Mouse (Mus musculus): Measurements from ENCODE around the gene Hoxd1. TPM values are rescaled to one million over a fixed set of nuclear protein-coding genes. Genes with fewer than 3 reads are reported as not detected.
A peak's percentile ranks its signal among the peaks of the same experiment; 100 is the strongest.

The Hoxd1 gene
- polyA plus RNA-seq, 1 experiment from 2014 or later = not detected

DNA sequence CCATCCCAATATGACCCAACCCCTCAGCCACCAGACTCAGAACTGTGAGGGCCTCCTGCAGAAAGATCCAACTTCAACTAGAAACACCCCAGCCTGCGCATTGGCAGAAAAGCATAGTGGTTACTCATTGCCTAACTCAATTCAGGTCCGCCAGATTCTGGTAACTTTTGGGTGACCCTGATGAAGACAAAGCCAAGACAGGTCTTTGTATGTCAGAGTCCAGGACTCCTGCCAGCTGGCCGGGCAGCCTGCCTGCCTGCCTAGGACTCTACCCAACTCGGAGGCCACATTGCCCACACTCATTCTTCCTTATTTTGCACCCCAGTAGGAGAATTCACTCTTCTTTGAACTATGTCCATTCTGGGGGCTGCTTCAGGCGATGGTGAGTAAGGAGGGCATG is 36.2 kb upstream of the Hoxd1 start, which contains the start of gene Gm28230:
TSS of gene Gm28230 (plus strand) at position 178 of the 400 bp plus-strand sequence.
- no peak for ATAC-seq (replicated peaks)
- Histone ChIP-seq H3K36me3 (replicated peaks) (no peaks in the 10 kb centered on the region), H3K27me3 (replicated peaks) (peaks cover 96% of the 10 kb centered on the region), H3K4me2 (peak within 1 kb of the TSS; percentile 6; the same call in 1 of the 2 replicates), H3K4me3 (no peak within 1 kb of the TSS), H3K9me3 (no peaks in the 10 kb centered on the region), H3K9ac (no peak within 1 kb of the TSS), H3K27ac (no peak within 1 kb of the TSS), H3K4me1 (0 out of 2 replicates have a peak, but pooled peaks cover 3% of the 10 kb centered on the region)
- WGBS = 3% methylated on average over 5 of the region's 5 CpGs

GRCm38 (mm10) chr2:74726973-74727639 is 35.7 kb upstream of the Hoxd1 start:
- WGBS = under 1% methylated on average over 43 of the region's 43 CpGs
- no peak overlapping the region for H3K27ac ChIP-seq
- H3K4me2 ChIP-seq = peak overlapping the region; percentile 6; the same call in 1 of the 2 replicates
- H3K4me1 ChIP-seq = 0 out of 2 replicates have a peak, but pooled peaks cover 3% of the 10 kb centered on the region
- no peak overlapping the region for H3K4me3 ChIP-seq
- peaks cover 96% of the 10 kb centered on the region for H3K27me3 ChIP-seq (replicated peaks)
- no peaks in the 10 kb centered on the region for H3K9me3 ChIP-seq
- H3K36me3 ChIP-seq (replicated peaks) = no peaks in the 10 kb centered on the region
- no peak overlapping the region for H3K9ac ChIP-seq
- ATAC-seq (replicated peaks) = no peak

- Histone ChIP-seq H3K4me2 (no peak overlapping the region), H3K9me3 (no peaks in the 10 kb centered on the region), H3K27me3 (replicated peaks) (peaks cover 96% of the 10 kb centered on the region), H3K4me3 (no peak overlapping the region), H3K9ac (no peak overlapping the region), H3K27ac (no peak overlapping the region), H3K4me1 (0 out of 2 replicates have a peak, but pooled peaks cover 3% of the 10 kb centered on the region), H3K36me3 (replicated peaks) (no peaks in the 10 kb centered on the region)
- WGBS = 1% methylated on average over 25 of the region's 25 CpGs
- ATAC-seq (replicated peaks) = no peak
Observed at GRCm38 (mm10) chr2:74727640-74728302, 35.0 kb upstream of the Hoxd1 start.

- H3K4me3 ChIP-seq = no peak overlapping the region
- no peaks in the 10 kb centered on the region for H3K36me3 ChIP-seq (replicated peaks)
- no peaks in the 10 kb centered on the region for H3K9me3 ChIP-seq
- under 1% methylated on average over 13 of the region's 13 CpGs for WGBS
- no peak overlapping the region for H3K27ac ChIP-seq
- peaks cover 94% of the 10 kb centered on the region for H3K27me3 ChIP-seq (replicated peaks)
- H3K4me1 ChIP-seq = 0 out of 2 replicates have a peak, but pooled peaks cover 3% of the 10 kb centered on the region
- no peak for ATAC-seq (replicated peaks)
- H3K9ac ChIP-seq = no peak overlapping the region
- H3K4me2 ChIP-seq = no peak overlapping the region
Observed at GRCm38 (mm10) chr2:74728303-74728680, 34.5 kb upstream of the Hoxd1 start.

DNA sequence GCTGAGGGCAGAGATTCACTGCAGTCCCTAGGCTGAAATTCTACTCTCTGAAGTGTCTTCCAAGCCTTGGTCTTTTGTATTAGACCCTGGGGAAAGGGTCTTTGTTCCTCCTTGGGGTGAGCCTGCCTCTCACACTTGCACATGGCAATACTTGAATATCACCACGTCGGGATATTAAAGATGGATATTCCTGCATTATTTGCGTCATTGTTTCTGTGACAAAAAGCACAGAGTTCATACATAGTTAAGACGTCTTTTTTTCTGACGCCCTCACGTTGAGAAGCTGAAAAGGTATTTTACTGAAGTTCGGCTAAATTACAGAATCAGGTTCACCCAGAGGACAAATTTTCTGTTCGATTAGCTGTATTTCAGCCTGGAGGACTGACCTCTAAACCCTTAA is 32.4 kb upstream of the Hoxd1 start:
- Histone ChIP-seq H3K27me3 (replicated peaks) (peaks cover 93% of the 10 kb centered on the region), H3K4me1 (0 out of 2 replicates have a peak, but pooled peaks cover 3% of the 10 kb centered on the region), H3K9ac (no peak overlapping the region), H3K27ac (no peak overlapping the region), H3K36me3 (replicated peaks) (no peaks in the 10 kb centered on the region), H3K9me3 (no peaks in the 10 kb centered on the region), H3K4me2 (no peak overlapping the region), H3K4me3 (no peak overlapping the region)
- ATAC-seq (replicated peaks) = no peak
- 1% methylated on average over 8 of the region's 8 CpGs for WGBS

DNA sequence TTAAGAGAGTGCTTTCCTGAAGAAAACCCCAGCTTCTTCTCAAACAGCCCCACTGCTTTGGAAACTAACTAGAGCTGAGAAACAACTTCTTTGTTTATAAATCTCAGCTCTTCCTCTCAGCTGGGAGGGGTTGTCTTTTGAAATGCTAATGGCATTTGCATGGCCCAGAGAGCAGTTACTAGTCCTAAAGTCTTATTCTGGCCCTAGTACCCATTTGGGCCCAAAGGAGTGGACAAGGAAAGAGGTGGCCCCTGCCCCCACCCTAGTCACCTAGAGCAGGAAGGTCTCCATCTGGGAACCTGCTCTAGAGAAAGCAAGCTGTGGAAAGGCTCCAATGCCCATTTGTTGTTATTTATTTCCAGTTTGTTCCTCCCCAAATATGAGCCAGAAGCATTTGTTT is 31.7 kb upstream of the Hoxd1 start:
- no peaks in the 10 kb centered on the region for H3K36me3 ChIP-seq (replicated peaks)
- peaks cover 5% of the 10 kb centered on the region for H3K4me1 ChIP-seq
- H3K4me3 ChIP-seq = no peak overlapping the region
- no peak overlapping the region for H3K9ac ChIP-seq
- no peak overlapping the region for H3K4me2 ChIP-seq
- no peaks in the 10 kb centered on the region for H3K9me3 ChIP-seq
- no peak for ATAC-seq (replicated peaks)
- peaks cover 93% of the 10 kb centered on the region for H3K27me3 ChIP-seq (replicated peaks)
- H3K27ac ChIP-seq = no peak overlapping the region

GRCm38 (mm10) chr2:74731799-74732512 is 30.8 kb upstream of the Hoxd1 start:
- no peaks in the 10 kb centered on the region for H3K36me3 ChIP-seq (replicated peaks)
- H3K27ac ChIP-seq = no peak overlapping the region
- no peak overlapping the region for H3K4me3 ChIP-seq
- H3K9me3 ChIP-seq = no peaks in the 10 kb centered on the region
- H3K4me1 ChIP-seq = peaks cover 5% of the 10 kb centered on the region
- no peak overlapping the region for H3K4me2 ChIP-seq
- 2% methylated on average over 9 of the region's 9 CpGs for WGBS
- ATAC-seq (replicated peaks) = no peak
- H3K9ac ChIP-seq = no peak overlapping the region
- peaks cover 93% of the 10 kb centered on the region for H3K27me3 ChIP-seq (replicated peaks)

- no peak overlapping the region for H3K9ac ChIP-seq
- H3K4me3 ChIP-seq = no peak overlapping the region
- H3K27ac ChIP-seq = no peak overlapping the region
- peaks cover 93% of the 10 kb centered on the region for H3K27me3 ChIP-seq (replicated peaks)
- under 1% methylated on average over 52 of the region's 52 CpGs for WGBS
- H3K36me3 ChIP-seq (replicated peaks) = no peaks in the 10 kb centered on the region
- no peak overlapping the region for H3K4me2 ChIP-seq
- no peaks in the 10 kb centered on the region for H3K9me3 ChIP-seq
- peaks cover 5% of the 10 kb centered on the region for H3K4me1 ChIP-seq
- ATAC-seq (replicated peaks) = no peak
Observed at GRCm38 (mm10) chr2:74732513-74733316, 30.1 kb upstream of the Hoxd1 start.

GRCm38 (mm10) chr2:74733317-74733661 is 29.5 kb upstream of the Hoxd1 start:
- H3K4me1 ChIP-seq = peaks cover 5% of the 10 kb centered on the region
- peaks cover 94% of the 10 kb centered on the region for H3K27me3 ChIP-seq (replicated peaks)
- H3K9me3 ChIP-seq = no peaks in the 10 kb centered on the region
- no peak overlapping the region for H3K4me2 ChIP-seq
- no peaks in the 10 kb centered on the region for H3K36me3 ChIP-seq (replicated peaks)
- H3K27ac ChIP-seq = no peak overlapping the region
- H3K4me3 ChIP-seq = no peak overlapping the region
- WGBS = under 1% methylated on average over 14 of the region's 16 CpGs
- H3K9ac ChIP-seq = no peak overlapping the region
- no peak for ATAC-seq (replicated peaks)

DNA sequence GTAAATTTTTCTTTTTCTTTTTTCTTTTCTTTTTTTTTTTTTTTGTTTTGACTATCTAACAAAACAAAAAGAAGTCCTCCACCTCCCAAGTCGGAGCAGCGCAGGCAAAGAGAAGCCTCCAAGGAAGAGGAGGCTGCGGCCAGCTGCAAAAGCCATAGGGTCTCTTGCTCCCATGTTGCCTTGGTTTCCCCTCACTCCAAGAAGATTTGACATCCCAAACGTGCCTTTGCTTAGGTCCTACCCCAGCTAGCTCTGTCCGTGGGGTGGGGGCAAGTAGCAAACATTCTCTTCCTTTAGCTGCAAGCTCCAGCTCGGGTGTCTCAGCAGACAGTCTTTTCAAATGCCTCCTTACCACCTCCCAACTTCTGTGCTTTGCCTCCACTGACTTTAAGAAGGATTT is 29.0 kb upstream of the Hoxd1 start:
- Histone ChIP-seq H3K27ac (no peak overlapping the region), H3K4me3 (no peak overlapping the region), H3K4me2 (no peak overlapping the region), H3K27me3 (replicated peaks) (peaks cover 94% of the 10 kb centered on the region), H3K9ac (no peak overlapping the region), H3K36me3 (replicated peaks) (no peaks in the 10 kb centered on the region), H3K4me1 (peaks cover 5% of the 10 kb centered on the region), H3K9me3 (no peaks in the 10 kb centered on the region)
- 0% methylated on average over 6 of the region's 6 CpGs for WGBS
- ATAC-seq (replicated peaks) = no peak

- Histone ChIP-seq H3K9ac (no peak overlapping the region), H3K4me3 (no peak overlapping the region), H3K9me3 (no peaks in the 10 kb centered on the region), H3K36me3 (replicated peaks) (no peaks in the 10 kb centered on the region), H3K4me2 (no peak overlapping the region), H3K27me3 (replicated peaks) (peaks cover 94% of the 10 kb centered on the region), H3K27ac (no peak overlapping the region), H3K4me1 (peaks cover 5% of the 10 kb centered on the region)
- under 1% methylated on average over 13 of the region's 13 CpGs for WGBS
- no peak for ATAC-seq (replicated peaks)
Observed at GRCm38 (mm10) chr2:74734451-74734850, 28.3 kb upstream of the Hoxd1 start.
